25 mouse cellular contexts compared by ENCODE assay signal in genomic region chr12:54502775-54503174, GRCm38 (mm10).
"Had no signal": no experiment of that assay in that cellular context is flagged by ENCODE, and none has a peak within 500 bp of the region (broad histone marks: within the 10 kb centered on the region; RNA-seq: fewer than 3 reads in every experiment).

No protein-coding gene starts in this region.

- H3K27me3 ChIP-seq: limb, embryonic 13.5 days; liver, embryonic 12.5 days; liver, embryonic 15.5 days; megakaryocyte, embryonic 14.5 days; neural tube, embryonic 13.5 days had no signal

- H3K4me2 ChIP-seq: limb, embryonic 13.5 days; liver, embryonic 12.5 days; liver, embryonic 15.5 days; lung, embryonic 15.5 days; midbrain, embryonic 13.5 days; neural tube, embryonic 13.5 days had no signal

- H3K9me3 ChIP-seq: limb, embryonic 10.5 days; limb, embryonic 13.5 days; liver, embryonic 12.5 days; liver, embryonic 15.5 days; lung, embryonic 15.5 days; megakaryocyte, embryonic 14.5 days; midbrain, embryonic 10.5 days; midbrain, embryonic 13.5 days; neural tube, embryonic 13.5 days had no signal

- DNase-seq: kidney, postnatal 25 days; layer of hippocampus, adult 9-11 months; liver; lung, adult 18-20 months; lung, postnatal 10 days; lung, postnatal 36 days; retina, postnatal 1 day; right cerebral cortex, postnatal 25 days; spleen, adult 18-20 months; thymus, adult 2 months; thymus, postnatal 14 days; thymus, postnatal 4 days had no signal

- H3K9ac ChIP-seq: limb, embryonic 13.5 days; liver, embryonic 12.5 days; liver, embryonic 15.5 days; lung, embryonic 15.5 days; midbrain, embryonic 13.5 days; neural tube, embryonic 13.5 days had no signal

- H3K4me3 ChIP-seq: layer of hippocampus, adult 2 months; limb, embryonic 10.5 days; limb, embryonic 13.5 days; liver, embryonic 12.5 days; liver, embryonic 15.5 days; lung, embryonic 15.5 days; megakaryocyte, embryonic 14.5 days; midbrain, embryonic 10.5 days; midbrain, embryonic 13.5 days; myocyte; neural tube, embryonic 13.5 days had no signal

- ATAC-seq: liver, embryonic 12.5 days; midbrain, embryonic 13.5 days; midbrain, embryonic 16.5 days had no signal

- H3K27ac ChIP-seq: kidney, postnatal 0 days; layer of hippocampus, adult 2 months; limb, embryonic 10.5 days; limb, embryonic 13.5 days; liver, embryonic 12.5 days; liver, embryonic 15.5 days; lung, embryonic 15.5 days; midbrain, embryonic 10.5 days; midbrain, embryonic 13.5 days; neural tube, embryonic 13.5 days had no signal

- H3K4me1 ChIP-seq: limb, embryonic 10.5 days; limb, embryonic 13.5 days; liver, embryonic 12.5 days; liver, embryonic 15.5 days; lung, embryonic 15.5 days; megakaryocyte, embryonic 14.5 days; midbrain, embryonic 13.5 days; neural tube, embryonic 13.5 days had no signal

- H3K36me3 ChIP-seq: limb, embryonic 10.5 days; limb, embryonic 13.5 days; liver, embryonic 12.5 days; liver, embryonic 15.5 days; lung, embryonic 15.5 days; midbrain, embryonic 10.5 days; midbrain, embryonic 13.5 days; neural tube, embryonic 13.5 days had no signal
